Mouse (Mus musculus): Measurements from ENCODE around the gene Tubb4b. TPM values are rescaled to one million over a fixed set of nuclear protein-coding genes. Genes with fewer than 3 reads are reported as not detected.
A peak's percentile ranks its signal among the peaks of the same experiment; 100 is the strongest.

Tubb4b gene
- polyA plus RNA-seq, 1 experiment from 2014 or later: 298 TPM

DNA sequence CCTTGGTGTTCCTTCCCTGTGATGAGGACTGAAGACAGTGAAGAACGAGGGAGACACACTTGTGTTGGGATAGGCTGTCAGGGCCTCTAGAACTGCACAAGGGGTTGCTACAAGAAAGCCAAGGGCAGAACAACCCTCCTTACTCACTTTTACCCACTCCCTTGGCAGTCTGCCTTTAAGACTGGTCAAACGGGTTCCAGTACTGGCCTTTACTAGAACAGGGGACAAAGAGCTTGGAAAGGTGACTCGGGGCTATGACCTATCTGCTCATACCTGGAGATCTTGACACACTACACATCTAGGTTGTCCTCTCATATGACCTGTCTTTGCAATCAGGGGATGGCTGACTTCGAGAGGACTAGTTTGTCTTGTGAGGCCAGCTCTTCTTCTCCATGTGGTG is 13.0 kb upstream of the Tubb4b start:
- peaks cover 46% of the 10 kb centered on the region for H3K27me3 ChIP-seq
- POLR2A ChIA-PET: no interaction called here
- no peak for TF ChIP-seq CTCF (IDR thresholded peaks at IDR 0.05)
- no peak for ATAC-seq
- CTCF ChIA-PET: interaction anchor here (2.0 kb wide), 1 partner anchor 9 kb away, joined by 12 read pairs; no protein-coding TSS in a partner anchor
- in situ Hi-C loops (cut with MboI; ENCODE audit: low pct_unique_long_range_greater_than_20kb): no loop called here
- no peak for DNase-seq (ENCODE audit: low read depth, low spot score)

DNA sequence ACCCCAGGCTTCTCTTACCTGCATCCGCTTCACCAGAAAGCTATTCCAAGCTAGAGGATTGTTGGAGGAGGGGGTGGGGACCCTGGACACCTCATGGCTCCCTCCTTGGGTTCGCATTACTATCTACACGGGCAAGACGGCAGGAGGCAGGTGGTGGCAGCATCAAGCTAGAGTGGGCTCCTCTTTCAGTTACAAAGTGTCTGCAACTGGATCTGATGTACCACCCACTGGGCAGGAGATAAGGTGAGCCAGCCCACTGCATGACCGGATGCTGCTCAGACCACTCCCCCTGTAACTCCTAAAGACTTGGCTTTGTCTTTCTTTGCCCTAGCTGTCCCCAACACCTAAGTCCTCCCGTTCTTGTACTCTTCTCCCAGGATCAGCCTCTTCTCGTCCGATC is 12.1 kb upstream of the Tubb4b start, which contains the start of gene Rnf224:
Gene Rnf224 (minus strand): TSS at position 174 of the 400 bp plus-strand sequence.
- DNase-seq (ENCODE audit: low read depth, low spot score): no peak
- POLR2A ChIA-PET: interaction anchor here (0.7 kb wide), 1 partner anchor 16 kb away, joined by 3 read pairs; no protein-coding TSS in a partner anchor
- CTCF ChIA-PET: interaction anchor here (2.0 kb wide), 1 partner anchor 8 kb away, joined by 12 read pairs; no protein-coding TSS in a partner anchor
- in situ Hi-C loops (cut with MboI; ENCODE audit: low pct_unique_long_range_greater_than_20kb): no loop called here
- TF ChIP-seq CTCF (IDR thresholded peaks at IDR 0.05): no peak
- peaks cover 47% of the 10 kb centered on the region for H3K27me3 ChIP-seq
- ATAC-seq: no peak

DNA sequence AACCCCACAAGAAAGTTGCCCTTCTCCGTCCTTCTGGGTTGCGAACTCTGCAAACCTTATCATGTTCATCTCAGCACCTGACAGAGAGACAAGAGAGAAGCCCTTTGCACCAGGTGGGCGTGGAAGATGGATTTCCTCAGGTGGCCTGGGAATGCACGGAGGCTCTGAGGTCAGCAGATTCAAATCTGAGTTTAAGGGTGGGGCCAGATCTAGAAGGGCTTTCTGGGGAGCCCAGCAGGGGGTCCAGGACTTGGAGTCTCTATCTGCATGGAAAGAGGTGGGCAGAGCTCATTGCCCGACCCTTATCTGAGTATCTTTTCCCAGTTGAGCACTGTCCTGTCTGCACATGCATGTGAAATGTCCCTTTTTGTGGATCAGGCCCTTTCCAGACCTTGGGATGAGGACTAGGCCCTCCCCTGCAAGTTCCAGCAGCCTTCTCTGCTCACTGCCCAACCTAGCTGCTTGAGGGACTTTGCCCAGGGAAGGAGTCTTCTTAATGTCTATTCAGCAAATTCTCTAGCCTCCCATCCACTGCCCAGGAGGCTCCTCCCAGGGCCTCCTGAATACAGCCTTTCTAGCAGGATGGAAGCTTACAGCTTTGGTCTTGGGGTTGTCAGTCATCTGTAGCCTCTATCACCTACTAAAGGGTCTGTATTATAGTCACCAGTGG is 10.2 kb upstream of the Tubb4b start:
- in situ Hi-C loops (cut with MboI; ENCODE audit: low pct_unique_long_range_greater_than_20kb): no loop called here
- ChIA-PET CTCF (interaction anchor here (0.8 kb wide), 1 partner anchor 13 kb away, joined by 4 read pairs; no protein-coding TSS in a partner anchor), POLR2A (no interaction called here)
- no peak for TF ChIP-seq CTCF (IDR thresholded peaks at IDR 0.05)
- DNase-seq (ENCODE audit: low read depth, low spot score) (no peak), ATAC-seq (no peak)
- H3K27me3 ChIP-seq: peaks cover 53% of the 10 kb centered on the region

DNA sequence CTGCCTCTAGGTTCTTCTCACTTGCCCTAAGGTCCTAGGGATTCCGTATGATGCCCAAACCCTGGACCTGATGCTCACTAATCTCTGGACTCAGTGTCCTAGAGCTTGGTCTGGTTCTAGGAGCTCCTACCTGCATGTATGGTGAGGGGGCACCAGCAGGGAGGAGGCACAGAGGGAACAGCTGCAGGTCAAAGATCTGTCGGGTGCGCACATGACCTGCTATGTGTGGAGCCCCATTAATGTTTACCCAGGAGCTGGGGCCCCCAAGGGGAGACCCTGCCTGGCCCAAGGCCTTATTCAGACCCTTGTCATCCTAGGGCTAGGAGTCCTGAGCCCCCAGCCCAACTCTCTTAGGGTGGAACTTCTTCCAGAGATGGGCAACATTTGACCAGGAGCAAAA is 9.5 kb upstream of the Tubb4b start, which contains the start of gene Slc34a3:
Gene Slc34a3 (minus strand): TSS at position 315 of the 400 bp plus-strand sequence.
- DNase-seq (ENCODE audit: low read depth, low spot score) (no peak), ATAC-seq (no peak)
- TF ChIP-seq CTCF (IDR thresholded peaks at IDR 0.05): no peak
- in situ Hi-C loops (cut with MboI; ENCODE audit: low pct_unique_long_range_greater_than_20kb): no loop called here
- CTCF ChIA-PET: no interaction called here
- H3K27me3 ChIP-seq: peaks cover 53% of the 10 kb centered on the region
- POLR2A ChIA-PET: no interaction called here

DNA sequence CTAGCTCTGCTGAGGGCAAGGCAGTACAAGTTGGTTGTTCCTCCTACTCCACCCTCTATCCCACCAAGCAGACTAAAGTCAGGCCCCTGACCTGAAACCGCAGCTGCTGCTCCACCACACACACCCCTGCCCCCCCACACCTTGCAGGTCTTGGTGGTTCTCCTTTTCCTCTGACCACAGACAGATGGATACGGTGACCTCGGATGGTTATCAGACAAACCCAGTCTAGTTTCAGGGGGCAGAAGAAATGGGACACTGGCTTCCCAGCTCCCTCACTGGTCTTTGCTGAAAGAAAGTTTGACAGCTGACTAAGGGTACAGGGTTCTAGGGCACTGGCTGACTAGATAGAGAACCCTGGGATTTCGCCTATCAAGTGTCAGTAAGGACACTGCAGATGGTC is 8.9 kb upstream of the Tubb4b start:
- POLR2A ChIA-PET: no interaction called here
- H3K27me3 ChIP-seq: peaks cover 53% of the 10 kb centered on the region
- in situ Hi-C loops (cut with MboI; ENCODE audit: low pct_unique_long_range_greater_than_20kb): no loop called here

DNA sequence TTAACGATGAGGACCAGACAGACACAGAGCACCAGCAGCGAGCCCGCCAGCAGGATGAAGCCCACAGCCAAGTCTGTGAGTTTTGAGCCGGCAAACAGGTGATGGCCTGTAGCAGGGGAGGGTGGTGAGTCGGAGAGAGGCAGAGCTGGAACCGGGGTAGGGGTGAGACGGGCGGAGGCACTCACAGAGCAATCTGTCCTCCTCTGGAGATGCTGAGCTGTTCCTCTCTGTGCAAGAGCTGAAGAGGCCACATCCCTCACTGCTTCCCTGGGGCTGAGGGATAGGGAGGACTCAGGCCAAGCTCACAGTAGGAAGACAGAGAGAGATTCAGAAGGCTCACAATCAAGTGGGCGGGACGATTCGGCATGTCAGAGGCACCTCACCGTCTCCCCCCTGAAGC is 6.5 kb upstream of the Tubb4b start:
- in situ Hi-C loops (cut with MboI; ENCODE audit: low pct_unique_long_range_greater_than_20kb): no loop called here
- peaks cover 43% of the 10 kb centered on the region for H3K27me3 ChIP-seq
- ATAC-seq (no peak), DNase-seq (ENCODE audit: low read depth, low spot score) (no peak)
- ChIA-PET POLR2A (no interaction called here), CTCF (no interaction called here)
- TF ChIP-seq CTCF (IDR thresholded peaks at IDR 0.05): no peak

More for the DNA sequence above, 8.9 kb upstream of the Tubb4b start:
- no peak for DNase-seq (ENCODE audit: low read depth, low spot score)
- ATAC-seq: no peak
- no peak for TF ChIP-seq CTCF (IDR thresholded peaks at IDR 0.05)
- CTCF ChIA-PET: no interaction called here

DNA sequence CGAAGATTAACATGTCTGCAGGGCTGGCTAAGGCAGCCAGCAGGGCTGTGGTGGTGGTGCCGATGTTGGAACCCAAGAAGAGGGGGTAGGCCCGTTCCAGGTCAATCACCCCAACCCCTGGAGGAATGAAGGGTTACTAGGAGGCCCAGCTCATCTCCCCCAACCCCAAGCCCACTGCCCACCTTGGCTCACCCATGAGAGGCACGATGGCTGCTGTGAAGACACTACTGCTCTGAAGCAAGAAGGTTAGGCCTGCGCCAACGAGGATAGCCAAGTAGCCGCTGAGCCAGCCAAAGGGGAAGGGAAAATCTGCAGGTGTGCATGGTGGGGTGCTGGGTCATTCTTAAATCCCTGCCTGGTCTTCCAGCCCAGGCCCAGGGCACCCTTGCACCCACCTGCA is 6.1 kb upstream of the Tubb4b start:
- no peak for ATAC-seq
- in situ Hi-C loops (cut with MboI; ENCODE audit: low pct_unique_long_range_greater_than_20kb): no loop called here
- ChIA-PET POLR2A (no interaction called here), CTCF (interaction anchor here (0.7 to 3.2 kb wide), 2 partner anchors 15 to 21 kb away, joined by 3 to 29 read pairs; partner anchors contain the start of gene AL732309.1)
- peaks cover 39% of the 10 kb centered on the region for H3K27me3 ChIP-seq
- TF ChIP-seq CTCF (IDR thresholded peaks at IDR 0.05): no peak
- DNase-seq (ENCODE audit: low read depth, low spot score): no peak

DNA sequence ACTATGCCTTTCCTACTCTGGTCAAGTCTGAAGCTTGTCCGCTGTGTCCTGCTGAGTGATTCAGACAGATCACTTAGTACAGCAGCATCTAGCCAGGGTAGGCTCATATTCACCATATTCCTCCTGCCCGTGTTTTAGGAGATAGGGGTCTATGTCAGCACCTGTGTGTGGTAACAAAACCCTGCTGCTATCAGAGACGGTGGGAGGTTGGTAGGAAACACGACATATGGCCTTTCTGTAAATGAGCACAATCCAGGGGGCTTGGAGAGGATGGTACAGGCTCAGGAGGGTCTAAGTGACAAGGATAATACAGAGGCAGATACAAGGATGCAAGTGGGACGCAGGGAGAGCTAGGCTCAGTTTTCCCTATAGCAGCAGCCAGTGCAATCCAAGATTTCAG is 5.1 kb upstream of the Tubb4b start:
- DNase-seq (ENCODE audit: low read depth, low spot score) (no peak), ATAC-seq (no peak)
- H3K27me3 ChIP-seq: peaks cover 29% of the 10 kb centered on the region
- in situ Hi-C loops (cut with MboI; ENCODE audit: low pct_unique_long_range_greater_than_20kb): no loop called here
- TF ChIP-seq CTCF (IDR thresholded peaks at IDR 0.05): no peak
- ChIA-PET POLR2A (no interaction called here), CTCF (interaction anchor here (0.7 to 3.4 kb wide), 7 partner anchors 8 to 63 kb away, joined by 3 to 34 read pairs (median 10); partner anchors contain the start of genes AL732309.1, Anapc2, Rnf224 and Ssna1)

DNA sequence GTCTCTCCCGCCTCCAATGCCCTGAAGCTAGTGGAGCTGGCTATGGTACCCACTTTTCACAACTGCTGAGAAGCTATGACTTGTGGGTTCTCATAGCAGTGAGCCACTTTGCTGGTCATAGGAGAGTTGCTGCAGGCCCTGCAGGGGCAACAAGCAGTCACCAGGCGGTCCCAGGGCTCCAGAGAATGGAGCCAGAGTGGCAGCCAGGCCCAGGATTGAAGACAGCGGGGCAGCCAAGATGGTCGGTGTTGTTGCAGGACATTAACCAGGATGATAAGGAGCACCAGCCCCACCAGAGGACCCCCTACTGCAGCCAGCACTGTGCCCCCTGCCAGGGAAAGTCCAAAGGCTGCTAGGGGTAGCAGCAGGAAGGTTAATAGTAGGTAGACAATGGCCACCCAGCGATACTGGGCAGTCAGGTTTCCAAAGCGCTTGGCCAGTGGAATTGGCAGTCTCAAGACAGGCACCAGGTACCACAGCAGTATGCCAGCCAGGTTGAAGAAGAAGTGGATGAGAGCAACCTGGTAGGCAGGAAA is 4.6 kb upstream of the Tubb4b start:
- peaks cover 24% of the 10 kb centered on the region for H3K27me3 ChIP-seq
- POLR2A ChIA-PET: no interaction called here
- DNase-seq (ENCODE audit: low read depth, low spot score) (no peak), ATAC-seq (no peak)
- in situ Hi-C loops (cut with MboI; ENCODE audit: low pct_unique_long_range_greater_than_20kb): no loop called here
- CTCF ChIA-PET: interaction anchor here (0.6 to 3.4 kb wide), 27 partner anchors 8 to 171 kb away, joined by 3 to 34 read pairs (median 7); partner anchors contain the start of genes AL732309.1, Anapc2, Nelfb and Rnf224
- TF ChIP-seq CTCF (IDR thresholded peaks at IDR 0.05): no peak

DNA sequence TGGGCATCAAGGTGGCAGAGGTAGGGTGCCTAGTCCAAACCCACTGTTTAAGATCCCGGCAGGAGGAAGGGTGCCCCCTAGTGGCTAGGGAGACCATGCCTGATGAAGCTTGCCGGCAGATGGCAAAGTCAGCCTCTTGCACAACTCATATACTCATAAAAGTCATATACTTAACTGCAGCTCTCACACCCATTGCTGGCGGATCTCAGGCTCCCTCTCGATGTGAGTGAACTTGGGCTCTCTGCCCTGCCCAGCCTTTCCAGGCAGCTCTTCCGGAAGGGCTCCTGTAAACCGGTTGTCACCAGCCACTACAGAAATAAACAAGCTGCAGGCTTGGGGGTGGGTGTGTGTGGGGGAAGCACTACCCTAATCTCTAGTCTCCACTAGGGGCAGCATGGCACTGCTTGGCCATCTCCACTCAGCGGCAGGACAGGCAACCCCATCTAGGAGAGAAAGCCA is 4.0 kb upstream of the Tubb4b start:
- ChIA-PET POLR2A (interaction anchor here (0.7 to 1.1 kb wide), 2 partner anchors 34 to 52 kb away, joined by 4 read pairs; no protein-coding TSS in a partner anchor), CTCF (interaction anchor here (0.6 to 3.4 kb wide), 30 partner anchors 8 to 250 kb away, joined by 3 to 34 read pairs (median 6); partner anchors contain the start of genes AL732309.1, Anapc2, Nelfb and Rnf224)
- ATAC-seq (peak; percentile 11), DNase-seq (ENCODE audit: low read depth, low spot score) (peak; percentile 50)
- TF ChIP-seq CTCF (IDR thresholded peaks at IDR 0.05): no peak
- in situ Hi-C loops (cut with MboI; ENCODE audit: low pct_unique_long_range_greater_than_20kb): no loop called here
- H3K27me3 ChIP-seq: peaks cover 20% of the 10 kb centered on the region

DNA sequence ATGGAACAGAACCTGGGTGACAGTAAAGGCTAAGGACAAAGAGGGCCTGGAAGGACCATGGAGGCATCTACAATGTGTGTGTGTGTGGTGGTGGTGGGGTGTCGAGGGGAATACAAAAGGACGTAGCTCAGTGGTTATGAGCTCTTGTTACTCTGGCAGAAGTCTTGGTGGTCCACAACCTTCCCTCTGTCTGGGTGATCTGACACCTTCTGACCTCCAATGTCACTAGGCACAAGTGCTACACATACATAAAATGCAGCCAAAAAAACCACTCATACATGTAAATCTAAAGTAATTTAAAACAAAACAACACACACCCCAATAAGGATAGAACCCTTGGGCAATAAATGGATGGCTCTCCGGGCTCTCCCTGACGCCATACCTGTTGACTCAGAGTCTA is 2.9 kb upstream of the Tubb4b start:
- DNase-seq (ENCODE audit: low read depth, low spot score) (no peak), ATAC-seq (no peak)
- no peak for TF ChIP-seq CTCF (IDR thresholded peaks at IDR 0.05)
- POLR2A ChIA-PET: interaction anchor here (0.7 to 1.5 kb wide), 4 partner anchors 19 to 51 kb away, joined by 4 to 13 read pairs (median 4); no protein-coding TSS in a partner anchor
- CTCF ChIA-PET: interaction anchor here (1.1 to 3.4 kb wide), 15 partner anchors 10 to 251 kb away, joined by 3 to 34 read pairs (median 10); partner anchors contain the start of genes AL732309.1, Nelfb, Rnf224 and Tmem203
- peaks cover 16% of the 10 kb centered on the region for H3K27me3 ChIP-seq
- in situ Hi-C loops (cut with MboI; ENCODE audit: low pct_unique_long_range_greater_than_20kb): no loop called here
